Mouse (Mus musculus): ENCODE measurements around the gene Cacna1i. TPM values are rescaled to one million over a fixed set of nuclear protein-coding genes. Genes with fewer than 3 reads are reported as not detected.

Cacna1i gene
- polyA plus RNA-seq, 1 experiment = not detected

DNA sequence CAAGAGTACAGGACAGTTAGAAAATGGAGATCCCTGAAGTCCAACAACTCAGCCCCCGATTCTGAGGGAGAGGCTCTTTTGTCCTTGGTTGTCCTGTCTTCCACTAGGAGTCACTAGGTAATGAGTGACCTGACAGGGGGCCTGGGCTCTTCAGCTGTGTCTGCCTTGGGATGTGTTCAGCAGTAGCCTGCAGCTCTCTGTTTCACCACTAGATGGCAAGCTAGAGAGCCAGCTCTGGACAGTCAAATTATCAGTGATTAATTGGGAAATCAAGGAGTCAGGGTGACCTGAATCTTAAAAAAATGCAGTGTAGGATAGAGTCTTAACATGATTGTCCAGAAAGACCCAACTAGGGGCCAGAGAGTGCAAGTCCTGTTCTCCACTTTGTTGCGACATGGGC is 53.3 kb downstream of the Cacna1i start:
- Histone ChIP-seq H3K27ac (replicated peaks; ENCODE audit: low read depth, low read length) (no peak overlapping the region), H3K4me3 (ENCODE audit: insufficient read depth, low read depth, low read length) (no peak overlapping the region), H3K4me1 (ENCODE audit: control insufficient read depth, insufficient read depth, insufficient read length, low read length) (no peaks in the 10 kb centered on the region)

DNA sequence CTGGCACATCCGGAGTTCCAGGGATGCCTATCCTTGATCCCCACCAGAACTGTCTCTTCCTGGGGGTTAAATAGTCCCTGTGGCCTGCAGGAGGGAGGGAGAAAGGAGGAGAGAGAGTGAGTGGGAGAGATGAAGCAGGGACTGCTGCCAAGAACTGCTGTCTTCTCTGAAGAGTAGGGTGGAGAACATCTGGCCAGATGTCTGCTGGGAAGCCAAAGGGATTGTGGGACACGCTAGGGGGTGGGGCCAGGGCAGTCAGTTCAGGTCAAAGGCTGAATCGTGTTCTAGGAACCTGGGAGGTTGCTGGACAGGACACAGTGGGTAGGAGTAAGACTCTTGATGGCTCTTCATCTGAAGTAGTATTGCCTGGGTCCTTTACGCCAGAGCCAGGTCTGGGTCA is 55.4 kb downstream of the Cacna1i start:
- Histone ChIP-seq H3K27ac (replicated peaks; ENCODE audit: low read depth, low read length) (no peak overlapping the region), H3K4me3 (ENCODE audit: insufficient read depth, low read depth, low read length) (no peak overlapping the region), H3K4me1 (ENCODE audit: control insufficient read depth, insufficient read depth, insufficient read length, low read length) (no peaks in the 10 kb centered on the region)

DNA sequence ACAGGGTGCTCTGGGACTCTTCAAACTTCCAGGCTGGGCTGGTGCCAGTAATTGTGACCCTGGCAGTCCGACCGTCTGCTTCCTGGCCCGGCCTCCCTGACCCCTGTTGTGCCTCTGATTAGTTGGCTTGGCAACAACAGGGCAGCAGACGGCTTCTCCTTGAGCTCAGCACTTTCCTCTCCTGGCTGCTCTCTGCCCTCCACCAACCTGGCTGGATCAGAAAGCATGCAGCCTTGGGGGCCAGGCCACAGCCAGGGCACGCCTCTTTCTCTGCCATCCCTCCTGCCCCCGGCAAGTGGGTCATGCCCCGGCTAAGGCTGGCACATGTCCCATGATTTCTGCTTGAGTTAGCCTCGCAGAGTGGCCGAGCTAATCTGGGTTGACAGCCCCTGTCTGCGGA is 56.0 kb downstream of the Cacna1i start:
- Histone ChIP-seq H3K4me1 (ENCODE audit: control insufficient read depth, insufficient read depth, insufficient read length, low read length) (no peaks in the 10 kb centered on the region), H3K4me3 (ENCODE audit: insufficient read depth, low read depth, low read length) (no peak overlapping the region), H3K27ac (replicated peaks; ENCODE audit: low read depth, low read length) (no peak overlapping the region)

DNA sequence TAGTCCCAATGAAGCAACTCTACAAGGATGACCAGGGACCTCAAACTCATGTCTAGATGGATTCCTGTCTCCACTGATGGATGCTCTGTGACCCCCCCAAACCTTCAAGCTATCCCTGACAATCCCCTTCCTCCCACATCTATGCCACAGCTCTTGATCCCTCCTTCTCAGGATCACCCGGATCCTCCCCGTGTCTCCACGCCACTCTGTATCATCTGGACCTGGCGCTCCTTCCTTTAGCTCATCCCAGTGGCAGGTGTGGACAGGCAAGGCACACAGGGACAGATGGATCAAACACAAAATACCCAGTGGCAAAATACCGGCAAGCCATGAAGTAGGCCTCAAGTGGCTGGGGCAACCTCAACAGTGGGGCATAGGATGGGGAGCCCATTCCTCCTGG is 56.7 kb downstream of the Cacna1i start:
- H3K4me3 ChIP-seq (ENCODE audit: insufficient read depth, low read depth, low read length) = no peak overlapping the region
- no peaks in the 10 kb centered on the region for H3K4me1 ChIP-seq (ENCODE audit: control insufficient read depth, insufficient read depth, insufficient read length, low read length)
- H3K27ac ChIP-seq (replicated peaks; ENCODE audit: low read depth, low read length) = no peak overlapping the region

- Histone ChIP-seq H3K27ac (replicated peaks; ENCODE audit: low read depth, low read length) (no peak overlapping the region), H3K4me3 (ENCODE audit: insufficient read depth, low read depth, low read length) (no peak overlapping the region)
Measured at GRCm38 (mm10) chr15:80346510-80346909, 59.5 kb downstream of the Cacna1i start.

DNA sequence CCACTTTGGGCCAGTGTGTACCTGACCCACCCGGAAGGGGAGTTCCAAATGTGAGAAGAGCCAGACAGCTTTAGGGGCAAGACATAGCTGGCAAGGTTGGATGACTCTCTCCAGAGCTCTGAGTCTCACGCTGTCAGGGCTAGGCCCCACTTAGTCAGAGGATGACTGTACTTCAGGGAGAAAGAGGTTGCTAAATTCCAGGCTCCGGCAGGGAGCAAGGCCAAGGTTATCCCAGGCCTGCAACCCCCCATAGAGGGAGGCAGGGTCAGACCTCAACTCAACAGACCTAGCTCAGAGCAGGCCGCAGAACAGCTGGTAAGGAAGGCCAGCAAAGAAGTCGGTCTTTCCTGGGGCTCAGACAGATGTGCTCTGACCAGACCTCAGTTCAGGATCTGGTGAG is 63.4 kb downstream of the Cacna1i start:
- Histone ChIP-seq H3K4me3 (ENCODE audit: insufficient read depth, low read depth, low read length) (no peak overlapping the region), H3K4me1 (ENCODE audit: control insufficient read depth, insufficient read depth, insufficient read length, low read length) (no peaks in the 10 kb centered on the region), H3K27ac (replicated peaks; ENCODE audit: low read depth, low read length) (no peak overlapping the region)

More at GRCm38 (mm10) chr15:80346510-80346909, 59.5 kb downstream of the Cacna1i start:
- no peaks in the 10 kb centered on the region for H3K4me1 ChIP-seq (ENCODE audit: control insufficient read depth, insufficient read depth, insufficient read length, low read length)

DNA sequence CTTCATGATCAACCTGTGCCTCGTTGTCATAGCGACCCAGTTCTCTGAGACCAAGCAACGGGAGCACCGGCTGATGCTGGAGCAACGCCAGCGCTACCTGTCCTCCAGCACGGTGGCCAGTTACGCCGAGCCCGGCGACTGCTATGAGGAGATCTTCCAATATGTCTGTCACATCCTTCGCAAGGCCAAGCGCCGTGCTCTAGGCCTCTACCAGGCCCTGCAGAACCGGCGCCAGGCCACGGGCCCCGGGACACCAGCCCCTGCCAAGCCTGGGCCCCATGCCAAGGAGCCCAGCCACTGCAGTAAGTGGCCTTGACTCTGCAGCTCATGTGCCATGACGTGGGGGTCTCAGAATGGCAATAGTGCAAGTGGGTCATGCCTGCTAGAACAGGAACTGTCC is 71.8 kb downstream of the Cacna1i start:
- no peaks in the 10 kb centered on the region for H3K4me1 ChIP-seq (ENCODE audit: control insufficient read depth, insufficient read depth, insufficient read length, low read length)
- no peak overlapping the region for H3K27ac ChIP-seq (replicated peaks; ENCODE audit: low read depth, low read length)
- no peak overlapping the region for H3K4me3 ChIP-seq (ENCODE audit: insufficient read depth, low read depth, low read length)

- Histone ChIP-seq H3K4me3 (ENCODE audit: insufficient read depth, low read depth, low read length) (no peak overlapping the region), H3K27ac (replicated peaks; ENCODE audit: low read depth, low read length) (no peak overlapping the region), H3K4me1 (ENCODE audit: control insufficient read depth, insufficient read depth, insufficient read length, low read length) (no peaks in the 10 kb centered on the region)
Measured at GRCm38 (mm10) chr15:80361780-80362508, 74.9 kb downstream of the Cacna1i start.

DNA sequence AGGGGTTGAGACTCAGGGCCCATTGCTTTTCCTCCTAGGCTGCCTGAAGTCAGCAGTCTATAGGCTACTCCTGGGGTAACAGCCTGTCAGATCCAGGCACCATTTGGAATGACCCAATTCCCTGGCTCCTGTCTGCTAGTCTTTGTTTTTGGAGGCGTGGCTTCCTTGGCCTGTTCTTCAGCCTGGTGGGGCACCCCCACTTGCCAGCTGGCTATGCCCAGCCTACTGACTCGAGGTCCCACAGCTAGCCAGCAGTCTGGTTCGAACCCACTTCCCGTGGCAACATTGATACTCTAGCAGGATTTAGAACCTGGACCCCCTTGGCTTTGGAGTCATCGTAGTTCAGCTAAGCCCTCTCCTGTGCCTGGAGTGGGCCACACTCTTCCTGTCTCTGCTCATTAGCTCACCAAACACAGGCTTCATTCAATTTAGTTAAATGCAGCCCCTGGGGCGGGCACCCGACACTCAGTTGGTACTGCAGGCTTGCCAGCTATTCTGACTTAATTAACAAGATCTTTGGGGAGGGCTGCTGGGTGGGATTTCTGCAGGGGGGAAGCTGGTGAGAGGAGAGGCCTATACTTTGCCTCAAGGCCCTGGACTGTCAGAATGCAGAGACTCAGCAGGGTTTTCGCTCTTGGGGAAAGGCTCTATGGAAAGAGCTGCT is 75.6 kb downstream of the Cacna1i start:
- Histone ChIP-seq H3K4me3 (ENCODE audit: insufficient read depth, low read depth, low read length) (no peak overlapping the region), H3K4me1 (ENCODE audit: control insufficient read depth, insufficient read depth, insufficient read length, low read length) (no peaks in the 10 kb centered on the region), H3K27ac (replicated peaks; ENCODE audit: low read depth, low read length) (no peak overlapping the region)

DNA sequence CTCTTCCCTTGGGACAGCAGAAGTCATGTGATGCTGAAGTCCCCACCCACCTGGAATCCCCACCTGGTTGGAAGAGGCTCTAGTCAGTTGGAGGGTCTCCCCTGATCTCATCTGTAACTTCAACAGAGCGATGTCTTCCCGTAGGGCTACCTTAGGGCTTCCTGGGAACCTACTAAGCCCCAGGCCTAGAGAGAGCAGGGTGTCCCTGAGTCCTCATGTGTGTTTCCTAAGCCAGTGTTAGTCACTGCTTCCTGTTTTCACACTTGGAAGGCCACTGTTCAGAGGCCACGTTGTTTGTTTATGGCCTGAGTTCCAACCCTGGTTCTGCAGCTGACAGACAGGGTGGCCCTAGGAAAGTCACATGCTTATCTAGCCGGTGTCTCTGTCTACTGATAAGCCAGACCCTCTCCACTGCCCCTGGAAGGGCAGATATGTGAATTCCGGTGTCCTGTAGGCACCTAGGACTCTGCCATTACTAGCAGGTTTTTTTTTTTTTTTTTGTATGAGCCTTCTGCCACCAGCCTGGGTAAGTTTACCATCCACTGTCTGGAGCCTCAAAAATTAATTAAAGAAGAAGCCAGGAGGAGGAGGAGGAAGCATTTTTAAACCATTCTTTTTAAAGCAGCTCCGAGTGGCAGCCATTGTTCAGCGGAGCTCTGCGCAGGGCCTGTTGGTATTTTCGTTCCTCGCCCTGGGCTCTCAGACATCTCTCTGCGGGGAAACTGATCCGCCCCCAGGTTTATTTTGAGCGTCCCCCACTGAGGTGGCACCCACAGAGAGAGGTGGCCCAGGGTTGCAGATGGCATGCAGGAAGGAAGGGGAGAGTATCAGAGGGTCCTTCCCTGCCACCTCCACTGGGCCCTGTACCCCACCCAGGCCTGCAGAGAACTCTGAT is 77.0 kb downstream of the Cacna1i start:
- Histone ChIP-seq H3K27ac (replicated peaks; ENCODE audit: low read depth, low read length) (no peak overlapping the region), H3K4me3 (ENCODE audit: insufficient read depth, low read depth, low read length) (no peak overlapping the region), H3K4me1 (ENCODE audit: control insufficient read depth, insufficient read depth, insufficient read length, low read length) (no peaks in the 10 kb centered on the region)

DNA sequence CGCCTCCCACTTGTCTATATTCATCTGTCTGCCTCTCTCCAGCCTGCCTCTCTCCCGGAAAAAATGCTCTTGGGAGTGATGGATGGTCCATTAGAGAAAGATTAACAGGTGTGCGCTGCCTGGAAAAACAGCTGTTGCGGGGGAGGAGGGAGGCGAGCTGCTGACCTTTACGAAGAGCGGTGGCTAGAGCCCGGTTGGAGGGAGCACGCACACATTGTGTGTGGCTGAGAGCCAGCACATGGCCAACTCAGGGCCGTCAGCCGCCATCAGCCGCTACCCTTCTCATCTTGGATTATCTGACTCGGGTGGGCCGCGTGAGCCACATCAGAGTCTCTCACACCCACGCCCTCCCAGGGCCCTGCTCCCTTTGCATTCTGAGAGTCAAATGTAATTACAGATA is 79.9 kb downstream of the Cacna1i start:
- Histone ChIP-seq H3K27ac (replicated peaks; ENCODE audit: low read depth, low read length) (no peak overlapping the region), H3K4me3 (ENCODE audit: insufficient read depth, low read depth, low read length) (no peak overlapping the region), H3K4me1 (ENCODE audit: control insufficient read depth, insufficient read depth, insufficient read length, low read length) (no peaks in the 10 kb centered on the region)

GRCm38 (mm10) chr15:80373219-80373964 is 86.4 kb downstream of the Cacna1i start:
- Histone ChIP-seq H3K4me3 (ENCODE audit: insufficient read depth, low read depth, low read length) (no peak overlapping the region), H3K4me1 (ENCODE audit: control insufficient read depth, insufficient read depth, insufficient read length, low read length) (no peaks in the 10 kb centered on the region), H3K27ac (replicated peaks; ENCODE audit: low read depth, low read length) (no peak overlapping the region)

DNA sequence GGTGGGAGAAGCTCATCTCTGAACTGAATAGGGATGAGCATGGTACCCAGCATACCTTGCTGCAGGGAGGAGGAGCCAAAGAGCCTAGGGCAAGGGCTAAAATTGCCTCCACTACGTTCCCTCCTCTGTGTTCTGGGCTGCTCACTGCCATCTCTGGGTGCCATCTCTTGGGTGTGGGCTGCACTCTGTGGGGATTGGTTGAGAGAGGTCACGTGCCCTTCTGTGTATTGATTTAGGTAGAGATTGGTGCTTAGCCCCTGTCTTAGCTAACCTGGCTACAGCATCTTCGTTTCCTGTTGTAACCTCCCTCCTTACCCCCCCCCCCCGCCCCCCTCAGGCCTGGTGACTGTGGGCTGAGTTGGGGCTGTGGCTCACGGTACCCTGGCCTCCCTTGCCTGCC is 87.8 kb downstream of the Cacna1i start:
- Histone ChIP-seq H3K4me3 (ENCODE audit: insufficient read depth, low read depth, low read length) (no peak overlapping the region), H3K4me1 (ENCODE audit: control insufficient read depth, insufficient read depth, insufficient read length, low read length) (no peaks in the 10 kb centered on the region), H3K27ac (replicated peaks; ENCODE audit: low read depth, low read length) (no peak overlapping the region)

DNA sequence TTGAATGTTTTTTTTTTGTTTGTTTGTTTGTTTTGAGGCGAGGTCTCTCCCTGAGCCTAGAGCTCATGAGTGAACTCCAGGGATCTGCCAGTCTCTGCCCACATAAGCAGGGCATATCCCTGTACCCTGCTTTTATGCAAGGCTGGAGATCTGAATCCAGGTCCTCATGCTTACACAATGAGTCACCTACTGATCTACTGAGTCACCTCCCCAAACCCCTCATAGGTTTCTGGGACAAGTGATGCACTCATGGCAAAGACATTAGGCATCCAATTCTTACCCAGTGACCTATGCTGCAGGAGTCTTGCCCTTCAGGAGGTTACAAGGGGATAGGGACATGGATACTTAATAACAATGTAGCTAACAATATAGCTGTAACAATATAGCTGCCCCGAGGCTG is 100.1 kb downstream of the Cacna1i start:
- H3K27ac ChIP-seq (replicated peaks; ENCODE audit: low read depth, low read length) = no peak overlapping the region
- no peaks in the 10 kb centered on the region for H3K4me1 ChIP-seq (ENCODE audit: control insufficient read depth, insufficient read depth, insufficient read length, low read length)
- no peak overlapping the region for H3K4me3 ChIP-seq (ENCODE audit: insufficient read depth, low read depth, low read length)

DNA sequence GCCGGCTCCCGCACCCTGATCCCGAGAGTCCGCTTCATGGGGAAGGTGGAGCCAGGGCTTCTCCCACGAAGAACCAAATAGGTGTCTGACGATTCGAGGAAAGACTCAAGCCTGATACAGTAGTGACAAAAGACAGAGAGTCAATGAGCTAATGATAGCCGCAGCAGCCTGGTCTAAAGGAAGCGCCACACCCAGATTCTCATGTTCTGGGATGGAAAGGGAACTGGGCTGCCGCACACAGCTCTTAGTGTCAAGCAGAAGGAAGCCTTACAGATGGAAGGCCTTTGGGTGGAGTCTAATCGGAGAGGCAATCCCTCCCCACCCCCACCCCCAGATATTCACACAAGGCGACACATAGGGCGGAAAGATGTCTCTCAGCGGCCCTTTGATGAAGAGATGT is 104.8 kb downstream of the Cacna1i start:
- Histone ChIP-seq H3K4me3 (ENCODE audit: insufficient read depth, low read depth, low read length) (no peak overlapping the region), H3K4me1 (ENCODE audit: control insufficient read depth, insufficient read depth, insufficient read length, low read length) (no peaks in the 10 kb centered on the region), H3K27ac (replicated peaks; ENCODE audit: low read depth, low read length) (no peak overlapping the region)

All from brown adipose tissue, adult 24 weeks (tissue).